Mouse (Mus musculus): Measurements from ENCODE around the gene Gapt. TPM values are rescaled to one million over a fixed set of nuclear protein-coding genes. Genes with fewer than 3 reads are reported as not detected.

Gapt gene
- polyA plus RNA-seq, 1 experiment, result 0.51 TPM

DNA sequence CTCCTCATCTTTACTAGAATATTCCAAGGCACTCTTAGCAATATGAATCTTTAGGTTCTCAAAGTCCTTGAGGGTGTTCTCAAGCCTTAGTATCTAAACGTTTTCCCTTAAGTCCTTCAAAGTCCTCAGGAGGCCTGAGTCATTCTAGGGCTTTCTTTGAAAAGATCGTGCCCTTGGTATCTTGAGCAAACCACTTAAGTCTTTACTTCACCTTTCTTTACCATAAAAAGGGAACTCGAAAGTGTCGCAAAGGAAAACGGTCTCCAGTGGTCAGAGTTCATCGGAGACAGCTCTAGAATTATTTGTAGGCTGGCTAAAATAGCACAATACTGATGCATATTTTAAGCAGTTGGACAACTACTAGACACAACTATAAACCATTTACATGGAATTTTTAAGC lies 6.7 kb upstream of the Gapt start:
- no peak for DNase-seq (ENCODE audit: low read depth, low spot score)
- WGBS, result 51% methylated on average over 6 of the region's 6 CpGs

DNA sequence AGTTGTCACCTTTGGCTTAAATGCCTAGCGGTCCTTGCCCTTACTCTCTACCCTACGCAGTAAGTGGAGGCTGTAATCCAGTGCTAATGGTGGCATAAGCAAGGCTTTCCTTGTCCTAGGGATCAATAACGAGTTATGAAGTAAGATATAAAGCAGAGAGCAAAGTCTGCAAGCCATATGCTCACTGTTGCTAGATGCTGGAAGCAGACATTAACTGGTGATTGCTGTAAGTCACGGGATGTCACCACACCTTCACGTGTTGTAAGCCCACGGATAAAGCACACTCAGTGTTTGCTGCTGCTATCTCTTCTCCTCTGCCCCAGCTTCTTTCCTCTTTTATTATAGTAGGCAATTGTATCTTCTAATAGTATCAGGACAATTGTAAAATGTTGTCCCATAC lies 5.9 kb downstream of the Gapt start:
- no peak for DNase-seq (ENCODE audit: low read depth, low spot score)
- WGBS, result 63% methylated on average over 6 of the region's 6 CpGs

DNA sequence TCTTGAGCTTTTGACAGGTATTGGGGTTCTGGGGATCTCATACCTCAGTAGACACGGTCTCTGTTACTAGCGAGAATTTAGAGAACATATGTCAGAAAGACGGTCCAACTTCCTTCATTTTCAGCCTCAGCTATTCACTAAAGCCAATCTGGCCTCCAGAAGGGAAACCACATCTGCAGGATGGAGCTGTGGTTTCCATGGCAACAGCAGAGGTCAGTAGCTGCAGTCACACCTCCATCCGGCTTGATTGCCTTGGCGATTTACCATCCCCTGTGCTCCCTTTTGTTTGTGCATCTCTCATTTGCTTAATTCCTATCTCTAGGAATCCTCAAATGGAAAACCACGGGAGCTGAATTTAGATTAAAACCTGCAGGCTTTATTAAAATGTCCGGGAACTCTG lies 10.3 kb downstream of the Gapt start:
- 56% methylated on average over 7 of the region's 7 CpGs for WGBS
- DNase-seq (ENCODE audit: low read depth, low spot score), result no peak

DNA sequence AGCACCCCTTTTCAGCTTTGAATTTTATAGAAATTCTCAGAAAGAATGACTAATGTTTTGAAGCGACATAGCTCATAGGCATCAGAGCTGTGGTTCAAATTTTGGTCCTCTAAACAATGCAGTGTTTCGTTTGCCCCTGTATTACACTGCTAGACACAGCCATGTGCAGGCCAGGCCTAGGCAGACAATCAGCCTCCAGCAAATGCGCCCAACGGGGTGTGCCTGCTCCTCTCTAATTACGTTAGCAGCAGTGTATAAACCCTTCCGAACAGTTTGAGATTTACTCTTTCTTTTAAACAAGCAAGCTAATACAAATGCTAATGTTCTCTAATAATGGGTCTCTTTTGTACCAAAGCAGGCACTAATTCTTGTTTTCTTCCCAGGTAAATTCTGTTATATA lies 14.4 kb downstream of the Gapt start:
- no peak for DNase-seq (ENCODE audit: low read depth, low spot score)
- 81% methylated on average over 6 of the region's 6 CpGs for WGBS

DNA sequence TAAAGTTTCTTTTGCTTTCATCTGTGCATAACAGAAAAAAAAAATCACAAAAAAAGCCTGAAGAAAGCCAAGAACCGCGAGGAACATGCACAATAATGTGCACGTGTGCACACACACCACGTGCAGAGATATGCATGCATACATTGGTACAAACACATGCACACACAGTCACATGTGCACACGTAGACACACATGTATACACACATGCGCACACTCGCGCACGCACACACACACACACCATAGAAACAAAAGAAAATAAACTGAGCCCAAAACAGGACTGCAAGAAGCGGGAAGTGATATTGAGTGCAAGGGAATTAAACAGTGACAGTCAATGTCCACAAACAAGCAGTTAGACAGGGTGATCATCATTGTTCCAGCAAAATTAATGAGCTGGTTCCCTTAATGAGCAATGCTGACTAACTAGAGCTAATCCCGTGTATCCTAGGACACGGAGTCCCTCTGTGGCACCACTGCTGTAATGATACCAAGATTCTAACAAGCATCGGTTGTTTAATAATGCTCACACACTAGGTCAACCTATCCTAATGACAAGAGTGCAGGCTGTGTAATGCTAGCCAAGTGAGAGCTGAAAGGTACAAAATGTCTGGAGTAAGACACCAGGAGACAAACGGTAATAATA lies 23.9 kb downstream of the Gapt start:
- DNase-seq (ENCODE audit: low read depth, low spot score), result no peak
- 91% methylated on average over 14 of the region's 14 CpGs for WGBS

DNA sequence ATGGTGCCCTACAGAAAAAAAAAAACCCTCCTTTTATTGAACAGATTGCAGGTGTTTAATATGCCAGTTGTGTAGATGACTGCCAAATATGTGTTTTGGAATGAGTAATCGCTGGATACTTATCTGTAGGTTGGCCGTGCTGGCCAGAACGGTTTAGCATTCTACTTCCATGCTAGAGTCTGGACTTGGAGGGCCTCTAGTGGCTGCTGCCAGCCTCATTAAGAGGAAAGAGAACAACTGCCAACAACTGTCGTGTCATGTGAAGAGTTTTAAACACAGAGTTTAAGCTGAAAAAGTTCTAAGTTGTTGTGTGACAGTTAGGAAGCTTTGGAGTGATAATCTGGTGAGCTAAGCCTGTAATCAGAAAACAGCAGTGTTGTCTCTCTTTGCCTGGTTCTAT lies 38.3 kb downstream of the Gapt start:
- 34% methylated on average over 4 of the region's 4 CpGs for WGBS
- no peak for DNase-seq (ENCODE audit: low read depth, low spot score)

DNA sequence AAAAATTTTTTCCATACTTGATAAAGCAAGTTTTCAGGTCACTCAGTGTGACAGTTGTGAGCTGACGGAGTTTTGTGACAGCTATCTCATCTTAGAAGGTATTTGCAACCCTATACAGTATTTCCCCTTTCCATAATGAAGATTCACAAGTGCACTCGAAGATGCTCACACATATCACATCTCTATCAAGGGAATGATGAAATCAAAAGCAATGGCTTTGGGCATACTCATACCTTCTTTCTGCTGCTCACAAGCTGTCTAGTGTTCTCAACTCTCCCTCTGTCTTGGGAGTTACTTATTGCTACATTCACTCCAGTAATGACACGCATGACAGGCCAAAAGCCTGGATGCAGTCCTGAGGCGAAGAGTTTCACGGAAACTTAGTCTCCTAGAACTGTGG lies 49.8 kb downstream of the Gapt start:
- no peak for DNase-seq (ENCODE audit: low read depth, low spot score)
- WGBS, result 80% methylated on average over 5 of the region's 5 CpGs

Other genes with a start within 250 kb of the Gapt start
- gene Rab3c, start 76.2 kb downstream of the Gapt start, polyA plus RNA-seq (2012; rRNA removed), result 0.71 and 0.77 TPM in 2 replicates
- 3.0 and 4.1 TPM in 2 replicates for gene Plk2, start 37.8 kb upstream of the Gapt start, polyA plus RNA-seq (2012; rRNA removed)